Mouse (Mus musculus): Measurements from ENCODE around the gene Moxd1.

- no peak for TF ChIP-seq CTCF (IDR thresholded peaks at IDR 0.05; ENCODE audit: low read depth)
- no peak for TF ChIP-seq EP300 (IDR thresholded peaks at IDR 0.05; ENCODE audit: low read depth)
Measured at GRCm38 (mm10) chr10:24271077-24271637, 47.8 kb downstream of the Moxd1 start.

Measured in heart, postnatal 0 days (tissue).